In the genomic region with DNA sequence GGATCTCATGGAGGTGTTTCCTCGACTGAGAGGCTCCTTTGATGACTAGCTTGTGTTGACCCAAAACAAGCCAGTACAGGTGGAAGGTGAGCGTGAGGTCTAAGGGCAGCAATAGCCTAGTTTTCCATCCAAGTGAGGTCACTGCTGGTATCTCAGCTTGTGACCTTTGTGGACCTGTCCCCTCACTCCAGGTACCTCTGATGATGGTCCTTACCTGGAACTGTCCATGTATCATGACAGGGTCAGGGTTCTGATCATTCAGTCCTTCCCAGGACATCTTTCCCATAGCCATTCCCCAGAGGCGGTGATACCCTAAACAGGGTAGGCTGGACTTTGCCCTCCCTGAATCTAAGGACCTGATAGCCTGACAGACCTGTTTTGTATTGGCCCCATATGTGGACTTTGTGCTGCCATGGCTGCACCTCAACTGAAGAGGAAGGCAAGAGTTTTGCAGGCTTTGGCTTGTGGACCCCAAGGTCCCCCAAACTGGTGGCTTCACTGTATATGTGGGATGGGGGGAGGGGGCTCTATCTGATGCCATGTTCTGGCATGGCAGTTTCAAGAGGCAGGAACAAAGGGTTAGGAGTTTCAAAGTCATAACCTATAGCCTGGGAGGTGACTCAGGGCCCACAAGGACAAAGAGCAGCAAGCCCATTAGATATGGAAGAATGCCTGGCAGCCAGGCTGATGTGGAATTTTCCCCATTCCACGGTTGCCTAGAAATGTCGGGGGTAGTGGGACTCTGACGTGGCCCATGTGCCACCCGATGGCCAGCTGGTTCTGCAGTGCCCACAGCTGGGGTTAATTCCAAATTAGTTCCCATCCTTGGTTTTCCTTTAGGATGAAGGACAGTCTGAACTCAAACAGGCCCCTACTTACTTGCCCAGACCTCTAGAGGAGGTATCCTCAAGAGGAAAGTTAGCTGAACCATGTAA, we compare ENCODE assay signal across 9 mouse cellular contexts. TPM values are rescaled to one million over a fixed set of nuclear protein-coding genes. Genes with fewer than 3 reads are reported as not detected.
DNase-seq lines count a peak whose midpoint lies in the region; ATAC-seq and TF ChIP-seq lines count a peak whose summit lies in the region.
"Had no signal": no experiment of that assay in that cellular context is flagged by ENCODE, and none has a peak within 500 bp of the region (broad histone marks: within the 10 kb centered on the region; RNA-seq: fewer than 3 reads in every experiment).

No protein-coding gene starts in this region.

- peaks cover 19% of the 10 kb centered on the region for H3K4me1 ChIP-seq in hindbrain, embryonic 12.5 days
- H3K4me1 ChIP-seq in olfactory bulb, adult 2 months (ENCODE audit: control insufficient read depth, insufficient read depth, low read length): peaks cover 6% of the 10 kb centered on the region
- H3K4me1 ChIP-seq in lung, postnatal 0 days (ENCODE audit: insufficient read depth, low read depth, low read length): 0 out of 2 replicates have a peak, but pooled peaks cover 6% of the 10 kb centered on the region

- DNase-seq in left cerebral cortex, adult 2 months (ENCODE audit: extremely low spot score in 1 of 2, low spot score in 2 of 2): no peak
- DNase-seq in left cerebral cortex, postnatal 14 days (ENCODE audit: low spot score in 2 of 2): no peak
- peak; percentile 70 for DNase-seq in kidney, postnatal 14 days
- no peak for DNase-seq in adipocyte (ENCODE audit: low spot score)
- no peak for DNase-seq in lung, postnatal 0 days (ENCODE audit: low spot score)

- peak overlapping the region; percentile 77; the same call in 1 of the 2 replicates for H3K4me2 ChIP-seq in hindbrain, embryonic 12.5 days (replicated peaks)
- no peak overlapping the region for H3K4me2 ChIP-seq in lung, postnatal 0 days (replicated peaks; ENCODE audit: low read depth, low read length)

- no peak overlapping the region for H3K9ac ChIP-seq in hindbrain, embryonic 12.5 days
- H3K9ac ChIP-seq in lung, postnatal 0 days (replicated peaks; ENCODE audit: low read depth): no peak overlapping the region

- H3K36me3 ChIP-seq in hindbrain, embryonic 12.5 days: peaks cover 37% of the 10 kb centered on the region
- peaks cover 3% of the 10 kb centered on the region; the same call in 1 of the 2 replicates for H3K36me3 ChIP-seq in lung, postnatal 0 days (ENCODE audit: insufficient read depth, low read length)

- TF ChIP-seq EP300 in lung, postnatal 0 days (IDR thresholded peaks at IDR 0.05): no peak

- 57% methylated on average over 7 of the region's 7 CpGs for WGBS in hindbrain, embryonic 12.5 days
- WGBS in olfactory bulb, adult 2 months: 61% methylated on average over 7 of the region's 7 CpGs
- 58% methylated on average over 7 of the region's 7 CpGs for WGBS in lung, postnatal 0 days

- intact Hi-C loops in left cerebral cortex, adult 2 months (cut with DNase I): no loop called here
- intact Hi-C loops in left cerebral cortex, postnatal 14 days (cut with DNase I): no loop called here

- H3K27ac ChIP-seq in left cerebral cortex, adult 2 months: peak overlapping the region; percentile 87
- H3K27ac ChIP-seq in hindbrain, embryonic 12.5 days: no peak overlapping the region
- peak overlapping the region; percentile 38; the same call in 1 of the 2 replicates for H3K27ac ChIP-seq in olfactory bulb, adult 2 months (ENCODE audit: insufficient read depth, low read depth, low read length)
- H3K27ac ChIP-seq in lung, postnatal 0 days (ENCODE audit: low read length): no peak overlapping the region

- H3K4me3 ChIP-seq in left cerebral cortex, adult 2 months: no peak overlapping the region; the same call in 1 of the 2 replicates
- H3K4me3 ChIP-seq in hindbrain, embryonic 12.5 days: no peak overlapping the region
- H3K4me3 ChIP-seq in olfactory bulb, adult 2 months (ENCODE audit: insufficient read depth, low read depth, low read length): no peak overlapping the region
- no peak overlapping the region for H3K4me3 ChIP-seq in lung, postnatal 0 days (ENCODE audit: low read depth, low read length)

- no peak for TF ChIP-seq POLR2A in olfactory bulb, adult 2 months (IDR thresholded peaks at IDR 0.05; ENCODE audit: insufficient read depth, low read depth, low read length)

- no peak for TF ChIP-seq CTCF in left cerebral cortex, adult 2 months (IDR thresholded peaks at IDR 0.05)
- no peak for TF ChIP-seq CTCF in olfactory bulb, adult 2 months (IDR thresholded peaks at IDR 0.05; ENCODE audit: insufficient read depth, low read depth, low read length)
- no peak for TF ChIP-seq CTCF in lung, postnatal 0 days (IDR thresholded peaks at IDR 0.05)

- no peaks in the 10 kb centered on the region for H3K9me3 ChIP-seq in hindbrain, embryonic 12.5 days (replicated peaks)
- H3K9me3 ChIP-seq in lung, postnatal 0 days (ENCODE audit: low read length): no peaks in the 10 kb centered on the region

- peaks cover 18% of the 10 kb centered on the region for H3K27me3 ChIP-seq in hindbrain, embryonic 12.5 days
- 0 out of 2 replicates have a peak, but pooled peaks cover 3% of the 10 kb centered on the region for H3K27me3 ChIP-seq in lung, postnatal 0 days (replicated peaks; ENCODE audit: insufficient read depth, low read length)

- ATAC-seq in hindbrain, embryonic 12.5 days (ENCODE audit: low FRiP score): no peak
- ATAC-seq in inflammation-experienced regulatory T-cells, adult 6 months: no peak
- no peak for ATAC-seq in lung, postnatal 0 days

RNA-seq across cellular contexts. Expression of a gene that starts 0.9 kb away (rescaled TPM):
- total RNA-seq in left cerebral cortex, adult 2 months (2021): 1 to 10 TPM; 9.8 to 9.9 TPM
- 10 to 100 TPM; 10.8 to 18.5 TPM for total RNA-seq in left cerebral cortex, postnatal 14 days (2021)
- 3.1 and 3.3 TPM in 2 replicates for polyA plus RNA-seq in hindbrain, embryonic 12.5 days (2016; fragmentation: Nextera tagmentation; extraction: Ambion mirVana)
- polyA plus RNA-seq in olfactory bulb, adult 2 months (2012; ENCODE audit: insufficient read depth, insufficient read length, low replicate concordance, missing spikeins): not detected in 2 replicates
- not detected for polyA plus RNA-seq in inflammation-experienced regulatory T-cells, adult 6 months (2017; shearing (Covaris generic))
- polyA plus RNA-seq in lung, postnatal 0 days (2015; fragmentation: Nextera tagmentation; extraction: Ambion mirVana): 20.5 and 21.1 TPM in 2 replicates

RNA-seq across cellular contexts. Expression of a gene that starts 6.0 kb away (rescaled TPM):
- under 1 TPM in 1 of 2 experiments, not detected in 1; 0.29 TPM for total RNA-seq in left cerebral cortex, adult 2 months (2021)
- total RNA-seq in left cerebral cortex, postnatal 14 days (2021): not detected
- 0.20 and 0.30 TPM in 2 replicates for polyA plus RNA-seq in hindbrain, embryonic 12.5 days (2016; fragmentation: Nextera tagmentation; extraction: Ambion mirVana)
- not detected in 2 replicates for polyA plus RNA-seq in olfactory bulb, adult 2 months (2012; ENCODE audit: insufficient read depth, insufficient read length, low replicate concordance, missing spikeins)
- under 1 TPM in 1 of 3 experiments, not detected in 2; 0.50 TPM for polyA plus RNA-seq in inflammation-experienced regulatory T-cells, adult 6 months (2017; shearing (Covaris generic))
- polyA plus RNA-seq in lung, postnatal 0 days (2015; fragmentation: Nextera tagmentation; extraction: Ambion mirVana): not detected in 2 replicates
- total RNA-seq: common myeloid progenitor, adult 5-6 weeks had no signal

RNA-seq across cellular contexts. Expression of a gene that starts 18.8 kb away (rescaled TPM):
- 10 to 100 TPM; 29.1 to 40.2 TPM for total RNA-seq in left cerebral cortex, adult 2 months (2021)
- 10 to 100 TPM; 35.5 to 40.4 TPM for total RNA-seq in left cerebral cortex, postnatal 14 days (2021)
- polyA plus RNA-seq in hindbrain, embryonic 12.5 days (2016; fragmentation: Nextera tagmentation; extraction: Ambion mirVana): 69.7 and 73.4 TPM in 2 replicates
- polyA plus RNA-seq in olfactory bulb, adult 2 months (2012; ENCODE audit: insufficient read depth, insufficient read length, low replicate concordance, missing spikeins): not detected in 2 replicates
- polyA plus RNA-seq in inflammation-experienced regulatory T-cells, adult 6 months (2017; shearing (Covaris generic)): 10 to 100 TPM; 51.8 to 88.6 (median 72.7) TPM
- 34.2 and 38.3 TPM in 2 replicates for polyA plus RNA-seq in lung, postnatal 0 days (2015; fragmentation: Nextera tagmentation; extraction: Ambion mirVana)

RNA-seq across cellular contexts. Expression of a gene that starts 48.7 kb away (rescaled TPM):
- total RNA-seq in left cerebral cortex, adult 2 months (2021): not detected
- total RNA-seq in left cerebral cortex, postnatal 14 days (2021): under 1 TPM; 0.22 to 0.40 TPM
- polyA plus RNA-seq in hindbrain, embryonic 12.5 days (2016; fragmentation: Nextera tagmentation; extraction: Ambion mirVana): not detected in 2 replicates
- polyA plus RNA-seq in olfactory bulb, adult 2 months (2012; ENCODE audit: insufficient read depth, insufficient read length, low replicate concordance, missing spikeins): not detected in 2 replicates
- not detected for polyA plus RNA-seq in inflammation-experienced regulatory T-cells, adult 6 months (2017; shearing (Covaris generic))
- 28.0 and 35.9 TPM in 2 replicates for polyA plus RNA-seq in lung, postnatal 0 days (2015; fragmentation: Nextera tagmentation; extraction: Ambion mirVana)
- total RNA-seq: common myeloid progenitor, adult 5-6 weeks had no signal

RNA-seq across cellular contexts. Expression of a gene that starts 50.6 kb away (rescaled TPM):
- total RNA-seq in left cerebral cortex, adult 2 months (2021): 10 to 100 TPM; 17.1 to 20.7 TPM
- 10 to 100 TPM; 15.9 to 18.4 TPM for total RNA-seq in left cerebral cortex, postnatal 14 days (2021)
- 34.1 and 35.3 TPM in 2 replicates for polyA plus RNA-seq in hindbrain, embryonic 12.5 days (2016; fragmentation: Nextera tagmentation; extraction: Ambion mirVana)
- not detected in 2 replicates for polyA plus RNA-seq in olfactory bulb, adult 2 months (2012; ENCODE audit: insufficient read depth, insufficient read length, low replicate concordance, missing spikeins)
- 10 to 100 TPM; 11.0 to 29.1 (median 23.6) TPM for polyA plus RNA-seq in inflammation-experienced regulatory T-cells, adult 6 months (2017; shearing (Covaris generic))
- polyA plus RNA-seq in lung, postnatal 0 days (2015; fragmentation: Nextera tagmentation; extraction: Ambion mirVana): 152 and 170 TPM in 2 replicates

Comparison
In these comparisons a context has a peak if more than half of its experiments do, and no peak if none do; other contexts are left out.
1. H3K27ac ChIP-seq: peak in left cerebral cortex, adult 2 months (single experiment) and olfactory bulb, adult 2 months (single experiment); none in hindbrain, embryonic 12.5 days (single experiment) and lung, postnatal 0 days (single experiment).
2. RNA of a gene that starts 18.8 kb away (polyA plus RNA-seq): 51.8 to 88.6 TPM in inflammation-experienced regulatory T-cells, adult 6 months, 69.7 to 73.4 TPM in hindbrain, embryonic 12.5 days and 34.2 to 38.3 TPM in lung, postnatal 0 days; not detected in olfactory bulb, adult 2 months; every median in the first group is over 10 times any median in the second.